Mouse (Mus musculus): ENCODE measurements around the gene Sfmbt1. TPM values are rescaled to one million over a fixed set of nuclear protein-coding genes. Genes with fewer than 3 reads are reported as not detected.

The Sfmbt1 gene
- 3.3 and 4.7 TPM in 2 replicates for polyA plus RNA-seq (2012; rRNA removed)

GRCm38 (mm10) chr14:30714799-30715617, at the start of gene Sfmbt1:
Gene Sfmbt1, plus strand, starts transcription at chr14:30714849.

DNA sequence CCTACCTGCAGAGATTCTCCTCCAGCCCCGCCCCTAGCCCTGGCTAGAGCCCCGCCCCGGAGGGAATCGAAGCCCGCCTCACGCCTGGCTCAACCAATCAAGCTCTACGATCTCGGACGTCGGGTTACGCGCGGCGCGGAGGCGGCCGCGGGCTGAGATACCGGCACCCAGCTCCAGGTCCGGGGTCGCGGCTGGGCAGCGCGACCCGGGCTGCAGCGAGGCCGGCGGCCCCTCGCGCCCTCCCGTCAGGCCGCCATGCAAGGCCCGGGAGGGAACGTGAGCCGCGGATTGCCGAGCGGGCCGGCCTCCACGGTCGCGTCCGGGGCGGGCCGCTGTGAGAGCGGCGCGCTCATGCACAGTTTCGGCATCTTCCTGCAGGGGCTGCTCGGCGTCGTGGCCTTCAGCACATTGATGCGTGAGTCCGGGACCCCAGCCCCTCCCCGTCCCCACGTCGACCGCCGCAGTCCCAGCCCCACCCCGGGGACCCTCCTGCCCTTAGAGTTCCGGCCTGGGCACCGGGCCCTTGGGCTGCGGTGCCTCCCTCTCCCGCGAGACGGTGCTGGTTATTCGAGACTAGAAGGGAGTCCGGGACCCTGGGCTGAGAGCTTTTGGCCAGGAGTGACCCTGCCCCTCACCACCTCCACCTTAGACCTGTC, 111.0 kb downstream of the Sfmbt1 start, which contains the start of gene Tmem110:
Gene Tmem110 (plus strand): TSS at position 115 of the 656 bp plus-strand sequence.

Other genes starting within 250 kb of the Sfmbt1 start
- gene Dcp1a, start 235.3 kb upstream of the Sfmbt1 start, polyA plus RNA-seq (2012; rRNA removed), result 10.7 and 12.4 TPM in 2 replicates
- 0.15 and 0.16 TPM in 2 replicates for gene Cacna1d, start 223.4 kb upstream of the Sfmbt1 start, polyA plus RNA-seq (2012; rRNA removed)
- 135 and 158 TPM in 2 replicates for gene Tkt, start 166.5 kb upstream of the Sfmbt1 start, polyA plus RNA-seq (2012; rRNA removed)
- 15.0 and 19.7 TPM in 2 replicates for gene Prkcd, start 88.6 kb upstream of the Sfmbt1 start, polyA plus RNA-seq (2012; rRNA removed)
- gene Rft1, start 60.5 kb upstream of the Sfmbt1 start, polyA plus RNA-seq (2012; rRNA removed), result 3.0 and 3.4 TPM in 2 replicates
- gene Tmem110, start 110.7 kb downstream of the Sfmbt1 start, polyA plus RNA-seq (2012; rRNA removed), result 5.8 and 6.3 TPM in 2 replicates
- gene Mustn1, start 164.4 kb downstream of the Sfmbt1 start, polyA plus RNA-seq (2012; rRNA removed), result 0.68 and 0.80 TPM in 2 replicates
- 53.8 and 54.5 TPM in 2 replicates for gene Itih4, start 171.6 kb downstream of the Sfmbt1 start, polyA plus RNA-seq (2012; rRNA removed)
- gene Itih3, start 208.9 kb downstream of the Sfmbt1 start, polyA plus RNA-seq (2012; rRNA removed), result 141 and 144 TPM in 2 replicates
- 25.6 and 28.8 TPM in 2 replicates for gene Itih1, start 228.4 kb downstream of the Sfmbt1 start, polyA plus RNA-seq (2012; rRNA removed)
- 2.9 and 3.3 TPM in 2 replicates for gene Nek4, start 236.5 kb downstream of the Sfmbt1 start, polyA plus RNA-seq (2012; rRNA removed)

Data from liver, embryonic 14 days (tissue).